Mouse (Mus musculus) C2C12 (cell line): ENCODE measurements around the gene Dcaf15. TPM values are rescaled to one million over a fixed set of nuclear protein-coding genes. Genes with fewer than 3 reads are reported as not detected.

Experiments
- H3K27me3 ChIP-seq: one replicate; pipeline ENCODE4 v1.6.1; 2011; ENCODE audit not compliant: control insufficient read depth, insufficient read depth, insufficient read length
- H3K36me3 ChIP-seq: one replicate; pipeline ENCODE4 v1.6.1; 2011; ENCODE audit not compliant: control insufficient read depth, insufficient read depth
- H3K4me3 ChIP-seq: one replicate; pipeline ENCODE4 v1.5.1; 2011; ENCODE audit warnings: mild to moderate bottlenecking, control low read depth; ENCODE audit not compliant: poor library complexity, insufficient read depth, severe bottlenecking
- H3K79me2 ChIP-seq: one replicate; pipeline ENCODE4 v1.6.1; 2011; ENCODE audit not compliant: control insufficient read depth, insufficient read depth
- H3K79me3 ChIP-seq: one replicate; pipeline ENCODE4 v1.6.1; 2011; ENCODE audit warnings: low read depth, control low read depth
- H3ac ChIP-seq: one replicate; pipeline ENCODE3; 2011; ENCODE audit warnings: low read depth; ENCODE audit not compliant: control insufficient read depth, insufficient read length
- CEBPB ChIP-seq: IDR thresholded peaks from one replicate; pipeline ENCODE4 v1.6.1; 2011; ENCODE audit warnings: low read depth, mild to moderate bottlenecking, control low read depth, moderate library complexity
- CTCF ChIP-seq: IDR thresholded peaks from one replicate; pipeline ENCODE4 v1.5.1; 2011; ENCODE audit not compliant: control insufficient read depth, insufficient read depth, insufficient read length
- FOSL1 ChIP-seq: IDR thresholded peaks from one replicate; pipeline ENCODE4 v1.8.0; 2011; ENCODE audit warnings: mild to moderate bottlenecking, low read length; ENCODE audit not compliant: poor library complexity, insufficient read depth, severe bottlenecking
- MAX ChIP-seq: IDR thresholded peaks from one replicate; pipeline ENCODE4 v1.6.1; 2011; ENCODE audit warnings: mild to moderate bottlenecking, control low read depth
- MYOD1 ChIP-seq: IDR thresholded peaks from one replicate; pipeline ENCODE4 v1.6.1; 2011; ENCODE audit warnings: low read depth; ENCODE audit not compliant: control insufficient read depth, insufficient read length
- MYOG ChIP-seq: IDR thresholded peaks from one replicate; pipeline ENCODE4 v1.6.1; 2011; ENCODE audit not compliant: control insufficient read depth, insufficient read length; ENCODE audit errors: extremely low read depth
- USF1 ChIP-seq: IDR thresholded peaks from one replicate; pipeline ENCODE4 v1.6.1; 2011; ENCODE audit warnings: low read depth, mild to moderate bottlenecking, control low read depth, moderate library complexity
- polyA plus RNA-seq: library from polyadenylated mRNA; unstranded; fragments of >200 nt; fragmentation: generic; extraction: Trizol; gene quantifications from one replicate; pipeline ENCODE4 v1.2.1, GENCODE M21; 2012; ENCODE audit warnings: missing spikeins

Dcaf15 gene
- polyA plus RNA-seq, 1 experiment, result 45.2 TPM

- TF ChIP-seq MYOD1 (no peak), CTCF (no peak), MAX (no peak), USF1 (no peak), FOSL1 (no peak), CEBPB (no peak), MYOG (no peak)
- Histone ChIP-seq H3K79me3 (peaks cover 22% of the 10 kb centered on the region), H3K79me2 (peaks cover 28% of the 10 kb centered on the region), H3K36me3 (no peaks in the 10 kb centered on the region), H3K4me3 (peak within 1 kb of the TSS; percentile 55), H3K27me3 (no peaks in the 10 kb centered on the region), H3ac (peak within 1 kb of the TSS; percentile 62)
Observed at GRCm38 (mm10) chr8:84065037-84065436, 39.5 kb downstream of the Dcaf15 start, which contains the start of gene Gm10643. TSS of gene Gm10643 (minus strand) at chr8:84065137.

- H3K79me3 ChIP-seq, result peaks cover 13% of the 10 kb centered on the region
- no peaks in the 10 kb centered on the region for H3K36me3 ChIP-seq
- TF ChIP-seq USF1 (no peak), CTCF (no peak), MYOD1 (no peak), MAX (no peak), FOSL1 (no peak), MYOG (no peak), CEBPB (no peak)
Observed at GRCm38 (mm10) chr8:84063861-84064610, 40.5 kb downstream of the Dcaf15 start.

GRCm38 (mm10) chr8:84060245-84060644 is 44.3 kb downstream of the Dcaf15 start:
- no peak overlapping the region for H3K4me3 ChIP-seq
- no peak overlapping the region for H3ac ChIP-seq
- H3K36me3 ChIP-seq, result no peaks in the 10 kb centered on the region
- H3K79me2 ChIP-seq, result no peaks in the 10 kb centered on the region
- H3K79me3 ChIP-seq, result no peaks in the 10 kb centered on the region
- TF ChIP-seq MYOD1, result no peak
- TF ChIP-seq USF1, result no peak
- TF ChIP-seq MAX, result no peak
- TF ChIP-seq MYOG, result no peak
- TF ChIP-seq CTCF, result no peak
- no peaks in the 10 kb centered on the region for H3K27me3 ChIP-seq

More at GRCm38 (mm10) chr8:84063861-84064610, 40.5 kb downstream of the Dcaf15 start:
- H3K27me3 ChIP-seq, result no peaks in the 10 kb centered on the region
- no peak overlapping the region for H3K4me3 ChIP-seq
- peaks cover 18% of the 10 kb centered on the region for H3K79me2 ChIP-seq
- no peak overlapping the region for H3ac ChIP-seq

- Histone ChIP-seq H3K79me2 (no peaks in the 10 kb centered on the region), H3K27me3 (no peaks in the 10 kb centered on the region), H3K4me3 (no peak overlapping the region), H3K79me3 (no peaks in the 10 kb centered on the region), H3ac (no peak overlapping the region), H3K36me3 (no peaks in the 10 kb centered on the region)
- TF ChIP-seq USF1, result no peak
- TF ChIP-seq MYOD1, result no peak
- TF ChIP-seq CTCF, result no peak
- TF ChIP-seq FOSL1, result no peak
- no peak for TF ChIP-seq MYOG
- TF ChIP-seq CEBPB, result no peak
- TF ChIP-seq MAX, result no peak
Observed at GRCm38 (mm10) chr8:84059226-84059625, 45.3 kb downstream of the Dcaf15 start.

- Histone ChIP-seq H3K79me2 (no peaks in the 10 kb centered on the region), H3K36me3 (no peaks in the 10 kb centered on the region), H3K4me3 (no peak overlapping the region), H3ac (no peak overlapping the region), H3K27me3 (no peaks in the 10 kb centered on the region), H3K79me3 (no peaks in the 10 kb centered on the region)
- TF ChIP-seq MYOG (no peak), CTCF (no peak), MYOD1 (no peak), MAX (no peak), CEBPB (no peak), USF1 (no peak), FOSL1 (no peak)
Observed at GRCm38 (mm10) chr8:84057827-84058226, 46.7 kb downstream of the Dcaf15 start.

GRCm38 (mm10) chr8:84053229-84053628 is 51.3 kb downstream of the Dcaf15 start:
- Histone ChIP-seq H3K79me2 (no peaks in the 10 kb centered on the region), H3K36me3 (no peaks in the 10 kb centered on the region), H3K79me3 (no peaks in the 10 kb centered on the region), H3K27me3 (no peaks in the 10 kb centered on the region), H3K4me3 (no peak overlapping the region), H3ac (no peak overlapping the region)
- no peak for TF ChIP-seq CEBPB
- TF ChIP-seq MAX, result no peak
- no peak for TF ChIP-seq FOSL1
- TF ChIP-seq MYOD1, result no peak
- no peak for TF ChIP-seq CTCF
- TF ChIP-seq USF1, result no peak
- no peak for TF ChIP-seq MYOG
